Mouse (Mus musculus): ENCODE data around the gene Zswim3. TPM values are rescaled to one million over a fixed set of nuclear protein-coding genes. Genes with fewer than 3 reads are reported as not detected.
A peak's percentile ranks its signal among the peaks of the same experiment; 100 is the strongest.
"Not testable (repeated sequence)": the region's sequence is repeated elsewhere in the genome, so short reads cannot be mapped to it uniquely, and the experiment has no call there.

Zswim3 gene
- total and polyA plus RNA-seq, 3 experiments = 2.5 to 5.7 (median 3.5) TPM

- no peak for DNase-seq
Observed at GRCm38 (mm10) chr2:164781876-164782275, 23.0 kb upstream of the Zswim3 start.

GRCm38 (mm10) chr2:164783926-164784581, 20.8 kb upstream of the Zswim3 start:
- DNase-seq = no peak

- peak; percentile 44 for DNase-seq
Observed at GRCm38 (mm10) chr2:164784869-164785420, 20.0 kb upstream of the Zswim3 start.

- DNase-seq = peak; percentile 98
Observed at GRCm38 (mm10) chr2:164785481-164786387, 19.2 kb upstream of the Zswim3 start, which contains the start of gene Snx21. Gene Snx21 (plus strand): TSS chr2:164785823.

DNA sequence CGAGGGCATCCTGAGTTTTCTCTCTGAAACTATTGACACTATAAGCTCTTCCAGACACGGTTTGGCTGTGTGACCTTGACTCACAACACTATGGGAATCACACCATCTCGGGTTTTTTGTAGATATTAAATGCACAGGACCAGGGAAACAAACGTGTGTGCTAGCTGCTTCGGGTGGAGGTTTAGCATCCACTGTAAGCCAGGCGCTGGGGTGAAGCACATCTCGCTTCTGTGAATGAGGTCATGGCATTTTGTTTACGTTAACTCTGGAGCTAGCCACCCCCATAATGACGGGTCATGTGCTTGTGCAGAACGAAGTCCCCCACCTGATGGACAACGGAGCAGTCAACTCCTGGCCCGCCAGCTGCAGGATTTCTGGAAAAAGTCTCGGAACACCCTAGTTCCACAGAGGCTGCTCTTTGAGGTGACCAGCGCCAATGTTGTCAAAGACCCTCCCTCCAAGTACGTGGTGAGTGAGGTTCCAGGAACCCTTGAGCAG, 18.5 kb upstream of the Zswim3 start:
- no peak for DNase-seq

GRCm38 (mm10) chr2:164787032-164787431, 17.9 kb upstream of the Zswim3 start:
- no peak for DNase-seq

DNA sequence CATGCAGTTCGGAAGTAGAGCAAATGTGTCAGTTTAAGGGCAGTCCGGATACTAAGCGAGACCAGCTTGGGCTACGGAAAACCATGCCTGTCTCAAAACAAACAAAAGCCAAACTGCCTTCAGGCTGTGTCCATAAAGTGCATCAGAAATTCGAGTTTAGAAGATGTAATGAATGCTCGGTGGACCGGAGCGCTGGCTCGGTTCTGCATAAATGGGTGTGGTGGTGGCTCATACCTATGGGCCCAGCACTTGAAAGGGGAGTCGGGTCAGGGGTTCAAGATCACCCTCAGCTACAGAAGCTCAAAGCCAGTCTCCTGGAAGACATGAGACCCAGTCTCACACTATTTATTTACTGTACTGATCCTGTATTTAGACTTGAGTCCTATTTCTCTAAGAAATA, 17.1 kb upstream of the Zswim3 start:
- DNase-seq = no peak

DNA sequence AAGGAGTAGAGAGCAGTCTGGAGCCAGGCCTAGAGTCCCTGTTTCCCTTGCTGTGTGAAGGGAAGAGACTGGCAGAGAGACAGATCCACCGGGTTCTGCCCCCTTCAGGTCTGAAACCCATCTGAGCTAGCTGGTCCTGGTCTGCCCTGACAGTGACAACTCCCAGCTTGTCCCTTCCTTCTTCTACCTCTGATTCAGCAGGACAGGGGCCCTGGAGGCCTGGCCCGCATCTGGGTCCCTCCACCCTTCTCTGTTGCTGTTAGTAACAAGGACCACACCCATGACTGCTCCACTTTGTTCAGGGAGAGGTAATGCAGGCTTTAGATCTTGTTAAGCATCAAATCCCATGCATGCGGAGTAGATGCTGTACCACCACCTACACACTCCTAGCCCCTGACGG, 16.5 kb upstream of the Zswim3 start:
- DNase-seq = no peak

DNA sequence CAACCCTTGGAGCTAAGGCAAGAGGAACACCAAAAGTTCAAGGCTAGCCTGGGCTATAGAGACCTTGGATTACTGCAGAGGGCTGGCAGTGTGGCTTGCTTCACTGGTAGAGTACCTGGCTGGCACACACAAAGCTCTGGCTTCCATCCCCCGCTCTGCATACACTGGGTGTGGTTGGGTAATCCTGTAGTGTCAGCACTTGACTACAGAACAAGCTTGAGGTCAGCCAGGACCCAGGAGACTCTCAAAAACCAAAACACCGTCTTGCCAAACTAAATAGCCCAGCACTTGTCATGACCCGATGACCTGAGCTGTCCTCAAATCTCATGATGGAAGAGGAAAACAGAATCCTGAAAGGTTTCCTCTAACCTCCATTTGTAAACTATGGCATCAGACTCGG, 14.4 kb upstream of the Zswim3 start:
- peak; percentile 60 for DNase-seq

DNA sequence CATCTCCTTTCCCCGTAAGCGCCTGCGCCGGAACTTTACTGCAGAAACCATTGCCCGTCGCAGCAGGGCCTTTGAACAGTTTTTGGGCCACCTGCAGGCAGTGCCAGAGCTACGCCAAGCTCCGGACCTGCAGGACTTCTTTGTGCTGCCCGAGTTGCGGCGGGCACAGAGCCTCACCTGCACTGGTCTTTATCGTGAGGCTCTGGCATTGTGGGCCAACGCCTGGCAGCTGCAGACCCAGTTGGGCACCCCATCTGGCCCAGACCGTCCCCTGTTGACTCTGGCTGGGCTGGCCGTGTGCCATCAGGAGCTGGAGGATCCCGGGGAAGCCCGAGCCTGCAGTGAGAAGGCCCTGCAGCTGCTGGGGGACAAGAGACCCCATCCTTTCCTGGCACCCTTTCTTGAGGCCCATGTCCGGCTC, 13.0 kb upstream of the Zswim3 start:
- DNase-seq = no peak

DNA sequence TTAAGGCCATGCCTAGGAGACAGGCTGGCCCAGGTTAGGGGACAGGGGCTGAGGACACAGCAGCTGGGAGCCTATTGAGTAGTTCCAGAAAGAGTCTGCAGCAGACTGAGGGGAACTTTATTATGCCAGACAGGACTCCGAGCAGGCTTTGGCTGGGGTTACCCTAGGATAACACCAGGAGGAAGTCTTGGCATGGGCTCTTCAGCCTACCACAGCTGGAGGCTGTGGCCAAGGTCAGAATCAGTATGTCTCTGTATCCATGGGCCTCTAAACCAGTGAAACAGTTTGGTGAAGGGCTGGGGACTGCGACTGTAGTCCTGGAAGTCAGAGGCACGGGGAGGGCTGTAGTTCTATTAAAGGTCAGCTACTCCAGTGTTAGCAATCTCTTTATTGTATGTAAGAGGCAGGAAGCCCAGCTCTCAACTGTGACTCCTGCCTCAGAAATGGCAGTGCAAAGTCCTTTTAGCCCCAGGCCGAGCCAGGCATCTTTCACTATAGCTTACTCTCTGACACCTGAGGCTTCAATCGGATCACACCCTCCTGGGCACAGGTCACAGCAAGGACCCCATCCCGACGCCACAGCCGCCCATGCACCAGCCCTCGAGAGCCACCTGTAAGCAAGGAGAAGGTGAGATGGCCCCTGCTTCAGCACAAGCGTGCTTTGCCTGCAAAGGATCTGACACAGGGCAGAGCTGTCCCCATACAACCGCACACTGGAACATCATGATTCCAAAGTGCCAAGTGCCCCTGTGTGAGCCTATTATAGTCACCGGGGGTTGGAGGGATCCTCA, 12.3 kb upstream of the Zswim3 start:
- DNase-seq = peak; percentile 72

DNA sequence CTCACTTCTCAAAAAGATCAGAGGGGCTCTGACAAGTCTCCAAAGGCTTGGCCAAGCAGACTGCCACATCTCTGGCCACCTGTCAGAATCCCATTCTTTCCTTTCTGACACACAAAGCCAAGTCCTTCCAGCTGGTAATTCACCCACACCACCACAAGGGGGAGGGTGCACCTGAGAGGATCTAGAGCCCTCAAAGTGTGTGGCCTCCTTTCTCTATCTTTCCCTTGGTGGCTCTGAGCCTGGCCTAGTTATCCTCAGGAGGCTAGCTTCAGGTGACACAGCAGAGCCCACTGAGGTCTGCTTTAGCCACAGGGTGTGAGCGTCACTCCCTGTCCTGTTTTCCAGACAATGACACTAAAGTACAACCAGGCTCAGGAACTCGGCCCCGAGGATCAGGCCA, 11.7 kb upstream of the Zswim3 start:
- DNase-seq = peak; percentile 73

- DNase-seq = no peak
Observed at GRCm38 (mm10) chr2:164793772-164794171, 11.1 kb upstream of the Zswim3 start.

- peak; percentile 91 for DNase-seq
Observed at GRCm38 (mm10) chr2:164794293-164794692, 10.6 kb upstream of the Zswim3 start.

DNA sequence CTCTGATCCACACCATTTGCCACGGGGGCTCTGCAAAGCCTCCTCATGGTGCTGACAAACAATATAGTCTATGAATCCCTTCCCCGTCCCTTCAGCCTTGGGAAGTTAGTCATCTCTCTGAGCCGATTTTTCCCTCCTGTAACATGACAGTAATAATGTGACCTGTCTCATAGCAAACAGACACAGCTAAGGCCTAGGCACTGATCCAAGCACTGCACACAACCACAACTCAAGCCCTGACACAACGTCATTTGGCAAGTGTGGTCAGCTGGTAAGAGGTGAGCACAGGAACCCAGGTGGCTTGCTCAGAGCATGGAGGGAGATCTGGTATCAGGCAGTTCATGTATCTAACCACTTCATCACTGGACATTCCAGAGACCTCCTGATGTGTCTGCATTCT, 9.0 kb upstream of the Zswim3 start:
- peak; percentile 63 for DNase-seq

GRCm38 (mm10) chr2:164798554-164798953, 6.3 kb upstream of the Zswim3 start:
- not testable (repeated sequence) for DNase-seq

- DNase-seq = no peak
Observed at GRCm38 (mm10) chr2:164800252-164801004, 4.5 kb upstream of the Zswim3 start.

DNA sequence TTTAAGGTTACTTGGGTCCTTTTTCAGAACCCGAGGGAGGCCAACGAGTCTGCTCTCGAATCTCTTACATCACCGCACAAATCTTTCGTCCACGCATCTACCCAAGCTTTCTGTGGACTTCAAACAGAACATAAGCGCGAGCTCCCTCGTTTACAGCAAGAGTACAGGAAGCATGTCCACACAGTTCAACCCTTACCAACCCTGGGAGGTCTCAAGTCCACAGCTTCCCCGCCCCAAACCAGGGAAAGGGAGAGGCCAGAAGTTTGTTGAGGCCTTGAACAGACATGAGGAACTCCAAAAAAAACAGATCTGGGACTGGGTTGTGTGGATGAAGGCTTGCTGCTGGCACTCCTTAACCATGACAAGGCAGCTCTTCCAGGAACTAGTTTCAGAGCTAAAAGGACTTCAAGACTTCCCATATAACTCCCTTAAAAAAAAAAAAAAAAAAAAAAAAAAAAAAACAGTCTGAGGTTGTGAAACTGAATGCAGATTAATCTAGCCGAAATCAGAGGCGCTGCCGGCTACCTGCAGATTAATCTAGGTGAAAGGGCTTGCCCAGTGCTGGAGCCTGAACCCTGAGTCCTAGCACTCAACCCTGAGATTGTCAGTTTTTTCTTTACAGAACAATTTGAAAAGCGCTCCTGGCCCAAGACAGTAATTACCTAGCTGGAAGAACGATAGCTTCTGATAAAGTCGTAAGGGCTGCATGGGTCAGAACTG, 1.5 kb upstream of the Zswim3 start:
- DNase-seq = no peak

DNA sequence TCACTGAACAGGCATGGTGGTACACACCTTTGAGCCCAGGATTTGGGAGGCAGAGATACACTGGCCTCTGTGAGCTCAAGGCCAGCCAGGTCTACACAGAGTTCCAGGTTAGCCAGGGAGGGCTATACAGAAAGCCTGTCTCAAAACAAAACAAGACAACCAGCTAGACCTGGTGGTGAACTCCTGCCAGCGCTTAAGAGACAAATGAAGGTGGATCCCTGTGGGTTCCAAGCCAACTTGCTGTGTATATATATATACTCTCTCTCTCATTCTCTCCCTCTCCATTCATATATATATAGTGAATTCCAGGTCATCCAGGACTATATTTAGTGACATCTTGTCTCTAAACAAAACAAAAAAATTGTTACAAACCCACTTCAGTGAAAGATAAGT, 981 bp upstream of the Zswim3 start:
- no peak for DNase-seq

DNA sequence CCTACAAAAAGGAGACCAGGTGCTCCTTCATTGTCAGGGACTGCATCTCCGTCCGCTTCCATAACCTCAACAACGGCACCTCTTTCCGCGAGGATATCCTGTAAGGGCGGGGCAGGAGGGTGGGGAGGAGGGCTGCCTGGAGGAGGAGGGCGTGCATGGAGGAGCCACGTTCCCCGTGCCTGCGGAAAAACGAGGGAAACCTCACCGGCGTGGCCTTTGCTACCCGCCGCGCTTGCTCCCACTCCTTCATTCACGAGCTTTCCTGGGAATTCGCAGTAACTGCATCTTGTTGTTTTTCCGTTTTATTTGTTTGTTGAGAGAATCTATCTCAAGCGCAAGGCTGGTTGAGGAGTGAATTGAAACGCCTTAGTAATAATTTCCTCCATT, 427 bp downstream of the Zswim3 start:
- DNase-seq = no peak

DNA sequence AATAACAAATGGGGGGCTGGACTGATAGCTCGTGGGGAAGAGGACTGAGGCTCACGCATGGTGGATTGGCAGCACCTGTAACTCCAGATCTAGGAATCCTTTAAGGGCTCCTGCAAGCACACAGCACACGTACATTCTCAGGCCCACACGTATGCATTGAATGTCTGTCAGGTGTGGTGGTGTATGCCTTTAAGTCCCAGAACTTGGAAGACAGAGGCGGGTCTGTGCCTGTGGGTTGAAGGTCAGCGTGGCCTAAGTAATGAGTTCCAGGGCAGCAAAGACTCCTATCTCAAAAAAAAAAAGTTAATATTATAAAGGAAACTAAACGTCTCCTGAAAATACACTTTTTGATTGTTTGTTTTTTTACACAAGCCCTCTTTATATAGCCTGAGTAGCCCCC, 1.7 kb downstream of the Zswim3 start:
- DNase-seq = no peak

All from adrenal gland, adult 2 months (tissue).